Mouse (Mus musculus): ENCODE measurements around the gene Vamp2. TPM values are rescaled to one million over a fixed set of nuclear protein-coding genes. Genes with fewer than 3 reads are reported as not detected.

Vamp2 gene
- polyA plus RNA-seq, 1 experiment = 43.1 TPM

DNA sequence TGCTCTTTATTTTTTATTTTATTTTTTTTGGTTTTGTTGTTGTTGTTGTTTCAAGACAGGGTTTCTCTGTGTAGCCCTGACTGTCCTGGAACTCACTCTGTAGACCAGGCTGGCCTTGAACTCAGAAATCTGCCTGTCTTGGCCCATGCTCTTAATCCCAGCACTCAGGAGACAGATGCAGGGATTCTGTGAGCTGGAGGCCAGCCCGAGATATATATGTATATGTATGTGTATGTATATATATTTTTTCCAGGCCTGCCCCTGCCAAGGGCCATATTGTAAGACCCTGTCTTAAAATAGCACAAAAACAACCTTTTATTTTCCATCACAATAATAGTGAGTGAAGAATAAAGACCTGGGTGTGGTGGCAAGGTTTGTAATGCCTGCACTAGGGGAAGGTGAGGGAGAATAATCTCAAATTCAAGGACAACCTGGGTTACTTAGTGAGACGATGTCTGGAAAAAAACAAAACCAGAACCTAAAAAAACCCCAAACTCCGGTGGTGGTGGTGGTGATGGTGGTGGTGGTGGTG lies 22.8 kb upstream of the Vamp2 start:
- Histone ChIP-seq H3K27me3 (ENCODE audit: control insufficient read depth, insufficient read depth, low read length) (no peaks in the 10 kb centered on the region), H3K4me3 (ENCODE audit: control insufficient read depth, low read depth, low read length) (no peak overlapping the region), H3K36me3 (ENCODE audit: control insufficient read depth, insufficient read depth, low read length) (peaks cover 3% of the 10 kb centered on the region), H3K4me1 (ENCODE audit: control insufficient read depth, insufficient read depth, low read length) (peaks cover 29% of the 10 kb centered on the region), H3K27ac (ENCODE audit: control insufficient read depth, insufficient read depth, low read depth, low read length) (no peak overlapping the region)
- no peak for TF ChIP-seq POLR2A (IDR thresholded peaks at IDR 0.05; ENCODE audit: control insufficient read depth, low read depth, low read length)
- no peak for TF ChIP-seq CTCF (IDR thresholded peaks at IDR 0.05; ENCODE audit: control insufficient read depth, insufficient read depth, insufficient replicate concordance, low read depth, low read length)

GRCm38 (mm10) chr11:69066163-69066861 lies 22.0 kb upstream of the Vamp2 start:
- H3K36me3 ChIP-seq (ENCODE audit: control insufficient read depth, insufficient read depth, low read length) = peaks cover 3% of the 10 kb centered on the region
- peaks cover 27% of the 10 kb centered on the region for H3K4me1 ChIP-seq (ENCODE audit: control insufficient read depth, insufficient read depth, low read length)
- 0 out of 2 replicates have a peak overlapping the region, but pooled peaks have one; percentile 44 for H3K27ac ChIP-seq (ENCODE audit: control insufficient read depth, insufficient read depth, low read depth, low read length)

GRCm38 (mm10) chr11:69066956-69067355 lies 21.3 kb upstream of the Vamp2 start:
- TF ChIP-seq POLR2A (IDR thresholded peaks at IDR 0.05; ENCODE audit: control insufficient read depth, low read depth, low read length) (no peak), CTCF (IDR thresholded peaks at IDR 0.05; ENCODE audit: control insufficient read depth, insufficient read depth, insufficient replicate concordance, low read depth, low read length) (peak; percentile 69; the same call in 1 of the 2 replicates)
- Histone ChIP-seq H3K4me1 (ENCODE audit: control insufficient read depth, insufficient read depth, low read length) (peaks cover 24% of the 10 kb centered on the region), H3K36me3 (ENCODE audit: control insufficient read depth, insufficient read depth, low read length) (peaks cover 3% of the 10 kb centered on the region), H3K27me3 (ENCODE audit: control insufficient read depth, insufficient read depth, low read length) (no peaks in the 10 kb centered on the region), H3K4me3 (ENCODE audit: control insufficient read depth, low read depth, low read length) (no peak overlapping the region; the same call in 1 of the 2 replicates), H3K27ac (ENCODE audit: control insufficient read depth, insufficient read depth, low read depth, low read length) (peak overlapping the region; percentile 41; the same call in 1 of the 2 replicates)

More at GRCm38 (mm10) chr11:69066163-69066861, 22.0 kb upstream of the Vamp2 start:
- Histone ChIP-seq H3K4me3 (ENCODE audit: control insufficient read depth, low read depth, low read length) (peak overlapping the region; percentile 56), H3K27me3 (ENCODE audit: control insufficient read depth, insufficient read depth, low read length) (no peaks in the 10 kb centered on the region)
- TF ChIP-seq POLR2A (IDR thresholded peaks at IDR 0.05; ENCODE audit: control insufficient read depth, low read depth, low read length) (no peak), CTCF (IDR thresholded peaks at IDR 0.05; ENCODE audit: control insufficient read depth, insufficient read depth, insufficient replicate concordance, low read depth, low read length) (no peak)

DNA sequence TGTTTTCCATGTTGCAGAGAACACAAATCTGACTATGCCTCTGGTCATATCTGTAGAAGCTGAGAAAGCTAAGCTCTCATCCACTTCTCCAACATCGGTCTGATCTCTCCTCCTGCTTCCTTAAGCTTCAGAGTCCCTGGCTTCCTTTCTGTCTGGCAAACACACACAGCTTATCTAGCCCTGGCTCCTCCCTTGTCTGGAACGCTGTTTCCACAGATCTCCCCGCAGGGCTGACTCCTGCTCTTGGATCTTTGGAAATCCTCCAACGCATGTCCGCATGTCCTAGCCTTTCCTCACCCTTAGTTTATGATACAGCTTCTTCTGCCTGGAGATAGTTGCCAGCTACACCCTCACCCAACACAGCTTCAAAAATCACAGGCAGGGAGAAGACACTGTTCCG lies 20.7 kb upstream of the Vamp2 start:
- H3K27me3 ChIP-seq (ENCODE audit: control insufficient read depth, insufficient read depth, low read length) = no peaks in the 10 kb centered on the region
- TF ChIP-seq CTCF (IDR thresholded peaks at IDR 0.05; ENCODE audit: control insufficient read depth, insufficient read depth, insufficient replicate concordance, low read depth, low read length) (no peak), POLR2A (IDR thresholded peaks at IDR 0.05; ENCODE audit: control insufficient read depth, low read depth, low read length) (no peak)
- H3K36me3 ChIP-seq (ENCODE audit: control insufficient read depth, insufficient read depth, low read length) = peaks cover 3% of the 10 kb centered on the region
- peak overlapping the region; percentile 10 for H3K4me3 ChIP-seq (ENCODE audit: control insufficient read depth, low read depth, low read length)
- peak overlapping the region; percentile 56 for H3K27ac ChIP-seq (ENCODE audit: control insufficient read depth, insufficient read depth, low read depth, low read length)
- H3K4me1 ChIP-seq (ENCODE audit: control insufficient read depth, insufficient read depth, low read length) = peaks cover 27% of the 10 kb centered on the region

- Histone ChIP-seq H3K4me3 (ENCODE audit: control insufficient read depth, low read depth, low read length) (peak overlapping the region; percentile 100), H3K36me3 (ENCODE audit: control insufficient read depth, insufficient read depth, low read length) (peaks cover 3% of the 10 kb centered on the region), H3K27ac (ENCODE audit: control insufficient read depth, insufficient read depth, low read depth, low read length) (peak overlapping the region; percentile 100), H3K4me1 (ENCODE audit: control insufficient read depth, insufficient read depth, low read length) (peaks cover 20% of the 10 kb centered on the region), H3K27me3 (ENCODE audit: control insufficient read depth, insufficient read depth, low read length) (no peaks in the 10 kb centered on the region)
- TF ChIP-seq CTCF (IDR thresholded peaks at IDR 0.05; ENCODE audit: control insufficient read depth, insufficient read depth, insufficient replicate concordance, low read depth, low read length) = no peak
- no peak for TF ChIP-seq POLR2A (IDR thresholded peaks at IDR 0.05; ENCODE audit: control insufficient read depth, low read depth, low read length)
Measured at GRCm38 (mm10) chr11:69070093-69070492, 18.2 kb upstream of the Vamp2 start.

- H3K36me3 ChIP-seq (ENCODE audit: control insufficient read depth, insufficient read depth, low read length) = peaks cover 3% of the 10 kb centered on the region
- H3K4me3 ChIP-seq (ENCODE audit: control insufficient read depth, low read depth, low read length) = peak within 1 kb of the TSS; percentile 100
- peaks cover 18% of the 10 kb centered on the region for H3K4me1 ChIP-seq (ENCODE audit: control insufficient read depth, insufficient read depth, low read length)
- peak within 1 kb of the TSS; percentile 100 for H3K27ac ChIP-seq (ENCODE audit: control insufficient read depth, insufficient read depth, low read depth, low read length)
- no peaks in the 10 kb centered on the region for H3K27me3 ChIP-seq (ENCODE audit: control insufficient read depth, insufficient read depth, low read length)
- TF ChIP-seq CTCF (IDR thresholded peaks at IDR 0.05; ENCODE audit: control insufficient read depth, insufficient read depth, insufficient replicate concordance, low read depth, low read length) (no peak; the same call in 1 of the 2 replicates), POLR2A (IDR thresholded peaks at IDR 0.05; ENCODE audit: control insufficient read depth, low read depth, low read length) (peak; percentile 99)
Measured at GRCm38 (mm10) chr11:69070590-69071222, 17.6 kb upstream of the Vamp2 start, which contains the start of gene Tmem107. Tmem107 (plus strand) TSS chr11:69070806.

DNA sequence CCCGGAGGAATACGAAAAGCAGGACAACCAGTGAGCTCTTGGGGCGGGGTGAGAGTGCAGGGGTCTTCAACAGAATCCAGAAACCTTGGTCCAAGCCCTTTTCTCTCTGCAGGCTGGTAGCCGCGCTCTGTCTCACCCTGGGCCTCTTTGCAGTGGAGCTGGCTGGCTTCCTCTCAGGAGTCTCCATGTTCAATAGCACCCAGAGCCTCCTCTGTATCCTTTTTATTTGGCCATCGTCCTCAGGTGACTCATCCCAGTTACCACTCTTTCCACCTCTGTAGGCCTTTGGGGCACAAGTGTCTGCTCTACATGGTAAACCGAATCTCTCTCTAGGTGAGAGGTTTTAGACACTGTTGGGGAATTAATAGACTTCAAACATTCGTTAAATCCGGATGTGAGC lies 17.0 kb upstream of the Vamp2 start:
- Histone ChIP-seq H3K27me3 (ENCODE audit: control insufficient read depth, insufficient read depth, low read length) (no peaks in the 10 kb centered on the region), H3K27ac (ENCODE audit: control insufficient read depth, insufficient read depth, low read depth, low read length) (peak overlapping the region; percentile 100), H3K36me3 (ENCODE audit: control insufficient read depth, insufficient read depth, low read length) (peaks cover 3% of the 10 kb centered on the region), H3K4me3 (ENCODE audit: control insufficient read depth, low read depth, low read length) (peak overlapping the region; percentile 100), H3K4me1 (ENCODE audit: control insufficient read depth, insufficient read depth, low read length) (peaks cover 14% of the 10 kb centered on the region)
- no peak for TF ChIP-seq CTCF (IDR thresholded peaks at IDR 0.05; ENCODE audit: control insufficient read depth, insufficient read depth, insufficient replicate concordance, low read depth, low read length)
- no peak for TF ChIP-seq POLR2A (IDR thresholded peaks at IDR 0.05; ENCODE audit: control insufficient read depth, low read depth, low read length)

Data from testis, adult 2 months (tissue).